Mouse (Mus musculus) monocyte, adult 2 months (primary cell): Measurements from ENCODE around the gene Tbx19.
A peak's percentile ranks its signal among the peaks of the same experiment; 100 is the strongest.

Experiments
- DNase-seq, 2 experiments: peaks; one replicate each; pipeline ENCODE4 v3.0.0; 2022; ENCODE audit warnings: low spot score in 2 of 2, low read depth in 1 of 2

Gene Tbx19

GRCm38 (mm10) chr1:165160723-165161405, at the start of gene Tbx19:
Gene Tbx19 (minus strand): TSS chr1:165160773.
- DNase-seq = no peak

- DNase-seq = no peak
Measured at GRCm38 (mm10) chr1:165205591-165205990, 45.0 kb upstream of the Tbx19 start.

- DNase-seq = no peak
Measured at GRCm38 (mm10) chr1:165203488-165204035, 43.0 kb upstream of the Tbx19 start.

- no peak for DNase-seq
Measured at GRCm38 (mm10) chr1:165201445-165202012, 41.0 kb upstream of the Tbx19 start.

GRCm38 (mm10) chr1:165200748-165201147, 40.2 kb upstream of the Tbx19 start:
- DNase-seq = no peak

GRCm38 (mm10) chr1:165199639-165200038, 39.1 kb upstream of the Tbx19 start:
- DNase-seq = no peak

- no peak for DNase-seq
Measured at GRCm38 (mm10) chr1:165198951-165199350, 38.4 kb upstream of the Tbx19 start.

GRCm38 (mm10) chr1:165197875-165198274, 37.3 kb upstream of the Tbx19 start:
- no peak for DNase-seq

- no peak for DNase-seq
Measured at GRCm38 (mm10) chr1:165195396-165195960, 34.9 kb upstream of the Tbx19 start.

GRCm38 (mm10) chr1:165194662-165195013, 34.1 kb upstream of the Tbx19 start:
- DNase-seq = no peak

- DNase-seq = peak; percentile 38 to 62
Measured at GRCm38 (mm10) chr1:165193880-165194661, 33.5 kb upstream of the Tbx19 start, which contains the start of gene Sft2d2. Gene Sft2d2 (minus strand): TSS chr1:165194438.

- DNase-seq = no peak
Measured at GRCm38 (mm10) chr1:165193426-165193825, 32.9 kb upstream of the Tbx19 start.

- no peak for DNase-seq
Measured at GRCm38 (mm10) chr1:165192714-165193264, 32.2 kb upstream of the Tbx19 start.

GRCm38 (mm10) chr1:165192102-165192501, 31.5 kb upstream of the Tbx19 start:
- DNase-seq = no peak

GRCm38 (mm10) chr1:165191611-165192010, 31.0 kb upstream of the Tbx19 start:
- DNase-seq = no peak

GRCm38 (mm10) chr1:165190571-165191273, 30.1 kb upstream of the Tbx19 start:
- DNase-seq = no peak

- no peak for DNase-seq
Measured at GRCm38 (mm10) chr1:165190068-165190467, 29.5 kb upstream of the Tbx19 start.

GRCm38 (mm10) chr1:165188806-165189580, 28.4 kb upstream of the Tbx19 start:
- no peak for DNase-seq

GRCm38 (mm10) chr1:165187357-165187756, 26.8 kb upstream of the Tbx19 start:
- no peak for DNase-seq

GRCm38 (mm10) chr1:165186491-165186890, 25.9 kb upstream of the Tbx19 start:
- no peak for DNase-seq
